Mouse (Mus musculus) megakaryocyte-erythroid progenitor cell, adult 5-6 weeks (primary cell): Measurements from ENCODE around the gene Vill. TPM values are rescaled to one million over a fixed set of nuclear protein-coding genes. Genes with fewer than 3 reads are reported as not detected.

Experiments
- ATAC-seq: replicated peaks from 2 replicates; pipeline ENCODE4 v1.8.0; 2016; ENCODE audit warnings: mild to moderate bottlenecking, inconsistent platforms; ENCODE audit not compliant: severe bottlenecking, poor library complexity, low FRiP score, low TSS enrichment
- total RNA-seq, 2 experiments: library from RNA; stranded (forward) in 1 of 2; stranded (reverse) in 1 of 2; fragments of 200-1000, 215-1000 nt in 1 of 2; fragments of >200 nt in 1 of 2; fragmentation: Nextera tagmentation in 1 of 2; gene quantifications; 2 replicates each; pipeline ENCODE4 v1.2.3; 2014 to 2017

Vill gene
- total RNA-seq, 2 experiments from 2014 or later, result 7.2 to 8.7 TPM

DNA sequence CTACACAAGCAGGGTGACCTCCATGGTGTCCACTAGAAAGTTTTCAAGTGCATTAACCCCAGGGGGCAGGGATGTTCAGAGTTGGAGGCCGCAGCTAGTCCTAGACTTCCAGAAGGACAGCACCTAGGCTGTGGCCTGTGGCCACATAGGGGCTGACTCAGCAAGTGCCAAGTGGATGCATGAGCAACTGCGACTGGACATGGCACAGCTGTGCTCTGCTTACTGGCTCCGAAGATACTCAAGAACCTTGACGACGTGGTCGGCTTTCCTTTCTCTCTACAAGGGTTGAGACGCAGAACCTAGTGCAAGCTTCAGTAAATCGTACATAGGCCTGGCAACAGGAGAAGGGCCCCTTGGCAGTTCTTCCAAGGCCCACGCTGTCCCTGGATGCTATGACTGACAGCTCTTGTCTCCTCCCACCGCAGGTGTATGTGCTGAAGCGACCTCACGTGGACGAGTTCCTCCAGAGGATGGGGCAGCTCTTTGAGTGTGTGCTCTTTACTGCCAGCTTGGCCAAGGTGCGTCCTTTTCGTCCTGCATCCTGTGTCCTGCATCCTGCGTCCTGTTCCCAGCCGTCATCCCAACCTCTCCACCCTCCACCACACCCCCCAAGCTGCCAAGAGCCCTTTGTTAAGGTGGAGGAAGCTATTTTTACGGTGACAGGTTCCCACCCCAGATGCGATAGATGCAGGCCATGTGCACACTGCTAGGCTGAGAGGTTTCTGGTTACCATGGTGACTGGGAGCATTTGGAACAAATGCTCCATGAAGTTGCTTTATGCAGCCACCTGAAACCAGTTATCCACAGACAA, 19.3 kb upstream of the Vill start:
- no peak for ATAC-seq

GRCm38 (mm10) chr9:119034069-119034468, 18.5 kb upstream of the Vill start:
- ATAC-seq, result no peak

GRCm38 (mm10) chr9:119034676-119035665, 17.6 kb upstream of the Vill start:
- no peak for ATAC-seq

GRCm38 (mm10) chr9:119035836-119036235, 16.7 kb upstream of the Vill start:
- ATAC-seq, result no peak

DNA sequence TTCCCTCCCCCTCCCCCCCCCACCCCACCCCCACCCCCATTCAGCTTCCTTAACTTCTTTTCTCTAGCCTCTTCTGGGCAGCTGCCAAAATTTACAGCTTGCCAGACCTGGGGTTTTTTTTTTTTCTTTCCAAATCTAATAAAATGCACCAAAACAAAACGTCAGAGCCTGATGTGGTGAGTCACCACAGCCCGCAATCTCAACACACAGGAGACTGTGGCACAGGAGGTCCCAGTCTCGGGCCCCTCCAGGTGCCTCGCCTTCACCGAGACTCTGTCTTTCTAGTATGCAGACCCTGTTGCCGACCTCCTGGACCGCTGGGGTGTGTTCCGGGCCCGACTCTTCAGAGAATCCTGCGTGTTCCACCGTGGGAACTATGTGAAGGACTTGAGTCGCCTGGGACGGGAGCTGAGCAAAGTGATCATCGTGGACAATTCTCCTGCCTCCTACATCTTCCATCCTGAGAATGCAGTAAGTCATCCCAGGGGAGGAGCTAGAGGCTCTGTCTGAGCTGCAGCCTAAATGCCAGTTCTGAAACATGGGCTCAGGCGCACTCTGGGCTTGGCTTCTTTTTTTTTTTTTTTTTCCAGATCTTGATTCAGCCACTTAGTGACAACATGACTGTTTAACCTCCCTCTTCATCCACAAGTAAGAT, 15.4 kb upstream of the Vill start:
- no peak for ATAC-seq

GRCm38 (mm10) chr9:119038574-119038973, 14.0 kb upstream of the Vill start:
- peak; percentile 78 for ATAC-seq

- no peak for ATAC-seq
Measured at GRCm38 (mm10) chr9:119040101-119040775, 12.3 kb upstream of the Vill start.

DNA sequence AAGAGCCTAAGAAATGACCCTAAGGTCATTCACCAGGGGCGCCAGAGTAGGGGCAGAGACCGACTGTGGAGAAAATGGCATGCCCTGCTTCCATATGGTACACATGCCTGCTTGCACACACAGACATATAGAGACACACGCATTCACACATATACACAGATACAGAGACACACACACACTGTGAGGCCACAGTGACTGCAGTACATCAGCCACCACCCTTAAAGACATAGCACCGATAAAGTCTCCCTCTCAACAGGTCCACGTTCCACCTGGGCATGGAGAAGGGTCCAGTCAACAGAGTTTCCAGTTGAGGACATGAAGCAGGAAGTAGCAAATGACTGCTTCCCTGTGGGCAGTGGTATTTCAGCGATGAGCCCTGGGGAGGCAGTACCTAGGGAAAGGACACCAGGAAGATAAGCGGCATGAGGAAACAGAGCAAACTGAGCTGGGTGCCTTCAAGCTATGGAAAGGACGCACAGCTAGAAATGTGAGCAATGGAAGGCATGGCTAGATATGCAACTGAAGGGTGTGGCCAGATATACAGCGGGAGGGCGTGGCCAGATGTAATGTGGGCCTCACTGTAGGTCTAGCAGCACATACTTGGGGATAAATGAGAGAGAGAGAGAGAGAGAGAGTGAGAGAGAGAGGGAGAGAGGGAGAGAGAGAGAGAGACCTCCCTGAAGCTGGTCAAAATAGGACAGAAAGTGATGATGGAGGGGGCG, 4.2 kb upstream of the Vill start:
- ATAC-seq, result peak; percentile 82

DNA sequence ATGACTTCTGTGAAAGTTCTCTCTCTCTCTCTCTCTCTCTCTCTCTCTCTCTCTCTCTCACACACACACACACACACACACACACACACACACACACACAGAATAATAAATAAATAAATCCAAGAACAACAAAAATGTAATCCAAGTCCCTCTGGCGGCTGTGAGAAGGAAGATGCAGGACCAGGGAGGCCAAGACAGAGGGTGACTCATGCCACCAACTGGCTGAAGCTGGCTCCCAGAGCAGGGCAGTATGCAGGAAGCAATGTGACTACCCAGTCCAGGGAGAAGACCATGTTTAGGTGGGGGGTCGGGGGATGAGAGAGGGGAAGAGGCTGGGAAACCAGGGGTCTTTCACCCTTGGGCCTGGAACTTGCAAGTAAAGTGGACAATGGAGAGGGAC, 1.4 kb upstream of the Vill start:
- ATAC-seq, result no peak

GRCm38 (mm10) chr9:119053964-119054576, 1.5 kb downstream of the Vill start:
- ATAC-seq, result no peak

GRCm38 (mm10) chr9:119055336-119055735, 2.8 kb downstream of the Vill start:
- no peak for ATAC-seq

DNA sequence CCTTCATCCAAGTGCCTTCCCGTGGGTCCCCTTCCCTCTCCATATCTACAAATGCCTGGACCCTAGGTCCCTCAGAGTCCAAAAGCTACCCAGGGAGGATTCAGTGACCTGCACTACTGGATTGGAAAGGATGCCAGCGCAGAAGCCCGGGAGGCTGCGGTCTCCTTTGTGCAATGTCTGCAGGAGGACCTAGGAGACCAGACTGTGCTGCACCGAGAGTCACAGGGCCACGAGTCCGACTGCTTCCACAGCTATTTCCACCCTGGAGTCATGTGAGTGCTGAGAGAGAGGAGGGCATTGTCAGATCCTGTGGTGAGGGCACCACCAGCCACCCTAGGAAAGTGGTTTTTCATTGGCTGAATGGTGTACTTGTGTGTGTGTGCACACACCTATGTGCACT, 5.7 kb downstream of the Vill start:
- no peak for ATAC-seq

GRCm38 (mm10) chr9:119060701-119061100, 8.1 kb downstream of the Vill start:
- no peak for ATAC-seq

- peak; percentile 24; the same call in 1 of the 2 replicates for ATAC-seq
Measured at GRCm38 (mm10) chr9:119063036-119063644, 10.6 kb downstream of the Vill start.

DNA sequence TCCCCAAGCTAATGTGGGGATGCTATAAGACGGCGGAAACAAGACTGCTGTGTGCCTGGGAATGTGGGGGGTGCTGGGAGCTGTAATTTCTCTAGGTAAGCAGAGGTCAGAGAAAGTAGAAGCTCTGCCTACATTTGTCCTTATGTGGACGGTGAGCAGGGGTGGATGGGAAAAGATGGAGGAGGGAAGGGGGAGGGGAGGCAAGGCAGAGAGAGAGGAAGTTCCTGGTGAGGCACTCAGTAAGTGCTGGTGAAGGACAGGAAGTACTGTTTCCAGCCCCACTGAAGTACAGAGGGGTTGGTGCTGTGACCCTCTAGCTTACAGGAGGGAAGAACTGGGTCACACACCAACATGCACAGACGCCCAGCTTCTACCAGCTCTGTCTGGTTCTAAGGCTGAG, 11.7 kb downstream of the Vill start:
- ATAC-seq, result no peak

DNA sequence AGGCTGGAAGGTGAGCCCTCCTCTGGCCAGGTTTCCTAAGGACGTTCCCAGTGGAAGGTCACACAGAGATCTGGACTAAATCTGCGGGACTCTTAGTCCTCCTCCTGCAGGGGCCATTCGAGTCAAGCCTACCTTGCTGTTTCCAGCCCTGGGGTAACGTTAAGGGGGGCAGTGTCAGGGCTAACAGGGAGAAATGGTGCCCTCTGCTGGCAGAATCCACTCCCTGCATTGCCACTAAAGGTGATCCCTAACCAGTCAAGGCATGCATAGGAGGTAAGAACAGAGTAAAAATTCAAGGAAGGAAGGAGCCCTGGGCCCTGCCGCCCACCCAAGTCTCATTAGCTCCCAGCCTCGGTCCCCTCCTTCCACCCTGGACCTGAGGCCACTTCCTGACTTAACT, 15.0 kb downstream of the Vill start:
- peak; percentile 76 for ATAC-seq

GRCm38 (mm10) chr9:119068266-119068665, 15.7 kb downstream of the Vill start:
- ATAC-seq, result no peak
